Mouse (Mus musculus): ENCODE measurements around the gene Dnajc12. TPM values are rescaled to one million over a fixed set of nuclear protein-coding genes. Genes with fewer than 3 reads are reported as not detected.
A peak's percentile ranks its signal among the peaks of the same experiment; 100 is the strongest.

Dnajc12 gene
- polyA plus RNA-seq (2012; rRNA removed) (2.4 and 8.3 TPM in 2 replicates), polyA plus RNA-seq (2014; fragmentation: Nextera tagmentation; extraction: Ambion mirVana) (16.3 and 20.1 TPM in 2 replicates)

- H3K27ac ChIP-seq: no peak within 1 kb of the TSS; the same call in 1 of the 2 replicates
- TF ChIP-seq EP300 (IDR thresholded peaks at IDR 0.05; ENCODE audit: low read depth) (no peak), CTCF (IDR thresholded peaks at IDR 0.05; ENCODE audit: low read depth) (peak; percentile 90)
Observed at GRCm38 (mm10) chr10:63382372-63383279, at the start of gene Dnajc12. TSS of gene Dnajc12 (plus strand) at chr10:63382443.

GRCm38 (mm10) chr10:63336901-63337300 is 45.3 kb upstream of the Dnajc12 start:
- TF ChIP-seq EP300 (IDR thresholded peaks at IDR 0.05; ENCODE audit: low read depth): no peak
- no peak for TF ChIP-seq CTCF (IDR thresholded peaks at IDR 0.05; ENCODE audit: low read depth)
- Histone ChIP-seq H3K4me2 (ENCODE audit: low read depth) (peak overlapping the region; percentile 91), H3K4me1 (replicated peaks; ENCODE audit: control insufficient read depth in 2 of 2, insufficient read depth in 2 of 2, low read length in 1 of 2) (peaks cover 17 to 18% of the 10 kb centered on the region in 2 experiments), H3K9ac (replicated peaks) (peak overlapping the region; percentile 74), H3K27ac (no peak overlapping the region), H3K27me3 (ENCODE audit: control insufficient read depth, insufficient read depth, low read length) (no peaks in the 10 kb centered on the region), H3K9me3 (ENCODE audit: control insufficient read depth, low read length) (no peaks in the 10 kb centered on the region), H3K4me3 (ENCODE audit: insufficient read depth in 1 of 2, low read depth in 2 of 2, low read length in 2 of 2) (peak overlapping the region; percentile 79 to 99), H3K36me3 (replicated peaks; ENCODE audit: control insufficient read depth, insufficient read depth, low read depth) (peaks cover 35% of the 10 kb centered on the region)
- DNase-seq (ENCODE audit: low read depth in 3 of 3, low spot score in 3 of 3) (no peak), ATAC-seq (ENCODE audit: insufficient read depth) (no peak)
- WGBS (ENCODE audit: insufficient replicate concordance): 78% methylated on average over 13 of the region's 13 CpGs

More at GRCm38 (mm10) chr10:63382372-63383279, at the start of gene Dnajc12:
- Histone ChIP-seq H3K4me3 (ENCODE audit: insufficient read depth in 1 of 2, low read depth in 2 of 2, low read length in 2 of 2) (peak within 1 kb of the TSS; percentile 61 to 81), H3K9ac (replicated peaks) (peak within 1 kb of the TSS; percentile 56), H3K4me1 (replicated peaks; ENCODE audit: control insufficient read depth in 2 of 2, insufficient read depth in 2 of 2, low read length in 1 of 2) (peaks cover 2 to 9% of the 10 kb centered on the region in 2 experiments), H3K27me3 (ENCODE audit: control insufficient read depth, insufficient read depth, low read length) (no peaks in the 10 kb centered on the region), H3K9me3 (ENCODE audit: control insufficient read depth, low read length) (no peaks in the 10 kb centered on the region), H3K4me2 (ENCODE audit: low read depth) (peak within 1 kb of the TSS; percentile 89), H3K36me3 (replicated peaks; ENCODE audit: control insufficient read depth, insufficient read depth, low read depth) (no peaks in the 10 kb centered on the region)
- 1% methylated on average over 28 of the region's 28 CpGs for WGBS (ENCODE audit: insufficient replicate concordance)
- peak; percentile 92 to 95 (median 94) for DNase-seq (ENCODE audit: low read depth in 3 of 3, low spot score in 3 of 3)
- peak; percentile 87 for ATAC-seq (ENCODE audit: insufficient read depth)

- Histone ChIP-seq H3K27me3 (ENCODE audit: control insufficient read depth, insufficient read depth, low read length) (no peaks in the 10 kb centered on the region), H3K36me3 (replicated peaks; ENCODE audit: control insufficient read depth, insufficient read depth, low read depth) (peaks cover 33% of the 10 kb centered on the region), H3K27ac (no peak overlapping the region), H3K4me2 (ENCODE audit: low read depth) (peak overlapping the region; percentile 91), H3K9ac (replicated peaks) (peak overlapping the region; percentile 74), H3K4me1 (replicated peaks; ENCODE audit: control insufficient read depth in 2 of 2, insufficient read depth in 2 of 2, low read length in 1 of 2) (peaks cover 17 to 18% of the 10 kb centered on the region in 2 experiments), H3K4me3 (ENCODE audit: insufficient read depth in 1 of 2, low read depth in 2 of 2, low read length in 2 of 2) (peak overlapping the region; percentile 79 to 99), H3K9me3 (ENCODE audit: control insufficient read depth, low read length) (no peaks in the 10 kb centered on the region)
- ATAC-seq (ENCODE audit: insufficient read depth) (no peak), DNase-seq (ENCODE audit: low read depth in 3 of 3, low spot score in 3 of 3) (no peak)
- no peak for TF ChIP-seq CTCF (IDR thresholded peaks at IDR 0.05; ENCODE audit: low read depth)
- no peak for TF ChIP-seq EP300 (IDR thresholded peaks at IDR 0.05; ENCODE audit: low read depth)
- WGBS (ENCODE audit: insufficient replicate concordance): 25% methylated on average over 5 of the region's 5 CpGs
Observed at GRCm38 (mm10) chr10:63337326-63337725, 44.9 kb upstream of the Dnajc12 start.

- peaks cover 25% of the 10 kb centered on the region for H3K36me3 ChIP-seq (replicated peaks; ENCODE audit: control insufficient read depth, insufficient read depth, low read depth)
- H3K4me2 ChIP-seq (ENCODE audit: low read depth): peak overlapping the region; percentile 91
- peak overlapping the region; percentile 43 for H3K27ac ChIP-seq
- peak; percentile 76 for ATAC-seq (ENCODE audit: insufficient read depth)
- peak; percentile 34 to 41 (median 36) for DNase-seq (ENCODE audit: low read depth in 3 of 3, low spot score in 3 of 3)
- H3K27me3 ChIP-seq (ENCODE audit: control insufficient read depth, insufficient read depth, low read length): no peaks in the 10 kb centered on the region
- H3K9me3 ChIP-seq (ENCODE audit: control insufficient read depth, low read length): no peaks in the 10 kb centered on the region
- TF ChIP-seq CTCF (IDR thresholded peaks at IDR 0.05; ENCODE audit: low read depth) (no peak), EP300 (IDR thresholded peaks at IDR 0.05; ENCODE audit: low read depth) (no peak)
- peak overlapping the region; percentile 74 for H3K9ac ChIP-seq (replicated peaks)
- under 1% methylated on average over 64 of the region's 113 CpGs for WGBS (ENCODE audit: insufficient replicate concordance)
- H3K4me1 ChIP-seq (replicated peaks; ENCODE audit: control insufficient read depth in 2 of 2, insufficient read depth in 2 of 2, low read length in 1 of 2): peaks cover 17 to 18% of the 10 kb centered on the region in 2 experiments
- peak overlapping the region; percentile 79 to 99 for H3K4me3 ChIP-seq (ENCODE audit: insufficient read depth in 1 of 2, low read depth in 2 of 2, low read length in 2 of 2)
Observed at GRCm38 (mm10) chr10:63337951-63338836, 44.0 kb upstream of the Dnajc12 start.
